Mouse (Mus musculus) C2C12 (cell line): ENCODE measurements around the gene Arhgap19. TPM values are rescaled to one million over a fixed set of nuclear protein-coding genes. Genes with fewer than 3 reads are reported as not detected.

ENCODE experiments used
- H3K27me3 ChIP-seq: one replicate; pipeline ENCODE4 v1.6.1; 2011; ENCODE audit not compliant: control insufficient read depth, insufficient read depth, insufficient read length
- H3K36me3 ChIP-seq: one replicate; pipeline ENCODE4 v1.6.1; 2011; ENCODE audit not compliant: control insufficient read depth, insufficient read depth
- H3K4me3 ChIP-seq: one replicate; pipeline ENCODE4 v1.5.1; 2011; ENCODE audit warnings: mild to moderate bottlenecking, control low read depth; ENCODE audit not compliant: poor library complexity, insufficient read depth, severe bottlenecking
- H3K79me2 ChIP-seq: one replicate; pipeline ENCODE4 v1.6.1; 2011; ENCODE audit not compliant: control insufficient read depth, insufficient read depth
- H3K79me3 ChIP-seq: one replicate; pipeline ENCODE4 v1.6.1; 2011; ENCODE audit warnings: low read depth, control low read depth
- H3ac ChIP-seq: one replicate; pipeline ENCODE3; 2011; ENCODE audit warnings: low read depth; ENCODE audit not compliant: control insufficient read depth, insufficient read length
- CEBPB ChIP-seq: IDR thresholded peaks from one replicate; pipeline ENCODE4 v1.6.1; 2011; ENCODE audit warnings: low read depth, mild to moderate bottlenecking, control low read depth, moderate library complexity
- CTCF ChIP-seq: IDR thresholded peaks from one replicate; pipeline ENCODE4 v1.5.1; 2011; ENCODE audit not compliant: control insufficient read depth, insufficient read depth, insufficient read length
- FOSL1 ChIP-seq: IDR thresholded peaks from one replicate; pipeline ENCODE4 v1.8.0; 2011; ENCODE audit warnings: mild to moderate bottlenecking, low read length; ENCODE audit not compliant: poor library complexity, insufficient read depth, severe bottlenecking
- MAX ChIP-seq: IDR thresholded peaks from one replicate; pipeline ENCODE4 v1.6.1; 2011; ENCODE audit warnings: mild to moderate bottlenecking, control low read depth
- MYOD1 ChIP-seq: IDR thresholded peaks from one replicate; pipeline ENCODE4 v1.6.1; 2011; ENCODE audit warnings: low read depth; ENCODE audit not compliant: control insufficient read depth, insufficient read length
- MYOG ChIP-seq: IDR thresholded peaks from one replicate; pipeline ENCODE4 v1.6.1; 2011; ENCODE audit not compliant: control insufficient read depth, insufficient read length; ENCODE audit errors: extremely low read depth
- USF1 ChIP-seq: IDR thresholded peaks from one replicate; pipeline ENCODE4 v1.6.1; 2011; ENCODE audit warnings: low read depth, mild to moderate bottlenecking, control low read depth, moderate library complexity
- polyA plus RNA-seq: library from polyadenylated mRNA; unstranded; fragments of >200 nt; fragmentation: generic; extraction: Trizol; gene quantifications from one replicate; pipeline ENCODE4 v1.2.1, GENCODE M21; 2012; ENCODE audit warnings: missing spikeins

Gene Arhgap19
- polyA plus RNA-seq, 1 experiment = 8.9 TPM

DNA sequence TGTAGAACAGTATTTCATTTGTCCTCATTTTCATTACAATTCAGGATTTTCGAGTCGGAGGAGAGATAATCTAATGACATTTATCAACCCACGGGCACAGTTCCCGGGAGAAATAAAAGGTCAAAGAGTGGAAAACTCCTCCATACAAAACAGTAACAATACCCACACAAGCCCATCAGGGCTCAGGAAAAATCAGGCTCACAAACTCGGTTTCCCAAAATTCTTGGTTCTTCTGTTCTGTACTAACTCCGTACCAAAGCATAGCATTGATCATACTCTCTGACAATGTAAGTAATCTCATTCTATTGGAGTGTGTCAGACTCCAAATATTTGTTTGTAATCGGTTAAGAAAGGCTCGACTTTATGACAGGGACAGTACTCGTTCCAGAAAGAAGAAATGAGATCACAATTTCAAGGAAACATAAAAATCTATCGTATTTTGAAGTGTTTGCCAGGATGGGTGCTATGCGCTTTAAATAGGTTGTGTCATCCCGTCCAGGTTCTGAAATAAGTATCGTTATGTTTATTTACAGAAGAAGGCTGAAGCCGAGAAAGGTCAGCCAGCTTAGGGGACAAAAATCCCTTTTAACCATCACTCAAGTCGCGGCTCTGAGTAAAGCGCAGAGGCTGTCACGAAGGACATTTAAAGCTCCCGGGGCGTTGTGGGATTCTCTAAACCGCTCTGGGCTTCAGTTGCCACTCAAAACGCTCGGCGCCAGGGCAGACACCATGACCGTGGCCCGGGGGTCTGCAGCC lies 683 bp downstream of the Arhgap19 start:
- peaks cover 8% of the 10 kb centered on the region for H3K79me3 ChIP-seq
- H3ac ChIP-seq = peak overlapping the region; percentile 85
- H3K27me3 ChIP-seq = no peaks in the 10 kb centered on the region
- TF ChIP-seq MYOD1 = no peak
- TF ChIP-seq MAX = no peak
- TF ChIP-seq CTCF = no peak
- no peak for TF ChIP-seq MYOG
- no peak for TF ChIP-seq CEBPB
- TF ChIP-seq FOSL1 = no peak
- no peak for TF ChIP-seq USF1
- no peaks in the 10 kb centered on the region for H3K36me3 ChIP-seq
- peak overlapping the region; percentile 96 for H3K4me3 ChIP-seq
- peaks cover 29% of the 10 kb centered on the region for H3K79me2 ChIP-seq

DNA sequence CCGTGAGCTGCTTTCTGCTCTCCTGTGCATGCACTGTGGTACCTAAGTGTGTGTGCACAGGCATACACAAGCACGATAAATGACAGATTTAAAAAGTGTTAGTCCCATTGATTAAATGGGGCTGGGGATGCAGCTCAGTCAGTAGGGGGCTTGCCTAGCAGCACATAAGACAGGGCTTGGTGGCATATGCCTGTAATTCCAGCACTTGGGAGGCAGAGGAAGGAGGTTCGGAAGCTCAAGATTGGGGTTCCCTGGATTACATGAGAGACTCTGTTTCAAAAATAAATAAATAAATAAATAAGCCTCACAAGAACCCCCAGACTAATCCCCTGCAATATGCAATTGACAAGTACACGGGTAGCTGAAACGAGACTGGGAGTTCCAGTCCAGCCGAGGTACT lies 1.4 kb downstream of the Arhgap19 start:
- no peak overlapping the region for H3K4me3 ChIP-seq
- TF ChIP-seq MYOG (no peak), CEBPB (no peak), USF1 (no peak), MYOD1 (no peak), MAX (no peak), CTCF (no peak), FOSL1 (no peak)
- peaks cover 10% of the 10 kb centered on the region for H3K79me3 ChIP-seq
- no peaks in the 10 kb centered on the region for H3K36me3 ChIP-seq
- H3K27me3 ChIP-seq = no peaks in the 10 kb centered on the region
- H3K79me2 ChIP-seq = peaks cover 29% of the 10 kb centered on the region
- H3ac ChIP-seq = no peak overlapping the region

DNA sequence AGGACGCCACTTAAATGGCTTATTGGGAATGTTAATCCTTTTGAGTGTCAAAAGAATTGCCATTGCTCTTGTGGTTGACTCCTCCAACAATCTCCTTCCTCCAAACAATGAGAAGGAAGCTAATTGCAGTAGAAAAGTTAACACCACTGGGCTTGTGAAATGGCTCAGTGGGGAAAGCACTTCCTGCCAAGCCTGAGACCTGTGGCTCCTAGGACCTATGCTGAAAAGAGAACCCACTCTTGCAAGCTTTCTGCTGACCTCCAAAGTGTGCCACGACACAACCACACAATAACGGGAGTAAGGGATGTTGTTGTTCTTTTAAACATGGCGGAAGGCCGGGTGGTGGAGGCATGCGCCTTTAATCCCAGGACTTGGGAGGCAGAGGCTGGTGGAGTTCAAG lies 4.3 kb downstream of the Arhgap19 start:
- Histone ChIP-seq H3K27me3 (no peaks in the 10 kb centered on the region), H3ac (no peak overlapping the region), H3K79me3 (peaks cover 12% of the 10 kb centered on the region), H3K36me3 (no peaks in the 10 kb centered on the region), H3K4me3 (no peak overlapping the region), H3K79me2 (peaks cover 46% of the 10 kb centered on the region)
- TF ChIP-seq MYOG (no peak), CTCF (no peak), MYOD1 (no peak), FOSL1 (no peak), CEBPB (no peak), USF1 (no peak), MAX (no peak)

DNA sequence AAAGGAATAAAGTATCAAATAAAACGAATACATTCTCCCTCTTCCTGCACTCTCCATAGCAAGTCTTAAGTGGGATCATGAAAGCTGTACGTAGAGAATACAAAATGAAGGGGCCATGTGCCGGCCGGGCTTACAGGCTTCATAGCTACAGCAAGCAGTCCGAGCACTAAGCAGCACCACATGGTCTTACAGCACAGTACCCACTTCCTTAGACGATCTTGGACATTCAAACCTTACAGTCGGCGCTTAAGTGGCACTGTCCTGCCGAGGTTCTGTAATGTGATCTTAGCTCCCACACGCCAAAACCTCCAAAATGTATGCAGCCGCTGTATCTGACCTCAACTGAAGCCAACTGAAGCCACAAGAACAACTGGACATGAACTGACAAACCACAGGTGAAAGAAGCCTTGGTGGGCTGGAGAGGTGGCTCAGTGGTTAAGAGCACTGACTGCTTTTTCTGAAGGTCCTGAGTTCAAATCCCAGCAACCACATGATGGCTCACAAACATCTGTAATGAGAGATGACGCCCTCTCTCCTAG lies 5.0 kb downstream of the Arhgap19 start:
- Histone ChIP-seq H3K4me3 (no peak overlapping the region), H3K79me3 (peaks cover 13% of the 10 kb centered on the region), H3ac (no peak overlapping the region), H3K36me3 (no peaks in the 10 kb centered on the region), H3K27me3 (no peaks in the 10 kb centered on the region), H3K79me2 (peaks cover 48% of the 10 kb centered on the region)
- TF ChIP-seq USF1 (no peak), MYOG (no peak), CTCF (no peak), MYOD1 (peak; percentile 79)

DNA sequence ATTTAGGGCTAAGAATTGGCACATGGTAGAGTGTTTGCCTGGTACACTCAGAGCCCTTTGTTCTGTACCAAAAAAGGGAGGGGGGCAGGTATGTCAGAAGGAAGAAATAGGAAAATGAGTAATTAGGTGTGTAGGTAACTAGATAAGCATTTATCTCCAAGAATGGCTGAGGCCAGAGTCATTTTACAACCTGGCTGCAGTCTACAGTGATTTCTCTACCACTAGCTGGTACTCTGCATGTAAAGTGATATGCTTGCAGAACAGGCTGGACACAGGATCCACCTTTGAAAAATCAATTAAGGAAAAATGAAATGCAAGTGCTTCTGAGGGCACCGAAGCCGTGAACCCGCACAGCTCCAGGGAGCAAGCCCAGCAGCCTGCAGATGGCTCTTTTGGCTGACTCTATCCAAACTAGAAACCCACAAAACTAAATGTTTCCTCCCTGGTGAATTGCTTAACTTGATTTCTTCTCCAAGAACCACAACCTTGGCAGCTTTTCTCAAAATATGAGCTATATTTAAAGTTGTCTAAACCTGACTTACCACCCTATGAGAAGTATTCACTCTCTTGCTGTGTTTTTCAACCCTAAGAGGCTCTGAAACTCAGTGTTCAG lies 5.6 kb downstream of the Arhgap19 start:
- H3K79me3 ChIP-seq = peaks cover 13% of the 10 kb centered on the region
- H3ac ChIP-seq = no peak overlapping the region
- H3K79me2 ChIP-seq = peaks cover 51% of the 10 kb centered on the region
- no peaks in the 10 kb centered on the region for H3K27me3 ChIP-seq
- no peak for TF ChIP-seq USF1
- TF ChIP-seq MYOD1 = no peak
- TF ChIP-seq CEBPB = peak; percentile 23
- H3K4me3 ChIP-seq = no peak overlapping the region
- H3K36me3 ChIP-seq = no peaks in the 10 kb centered on the region

DNA sequence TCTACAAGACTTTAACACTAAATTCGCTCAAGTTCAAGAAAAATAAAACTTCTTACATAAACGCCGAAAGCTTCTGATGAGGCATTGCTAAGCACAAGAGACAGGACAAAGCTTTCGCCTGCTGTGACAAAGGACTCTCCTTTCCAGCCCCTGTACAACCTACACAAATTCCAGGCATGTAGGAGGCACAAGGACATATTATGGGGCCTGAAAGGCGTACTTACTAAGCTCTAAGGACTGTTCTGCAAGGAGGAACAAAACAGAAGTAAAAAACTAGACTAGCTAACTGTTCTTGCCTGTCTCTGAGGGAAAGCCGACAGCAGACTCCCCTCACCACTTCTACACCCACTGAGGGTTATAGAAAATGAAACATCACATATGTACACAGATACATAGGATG lies 6.9 kb downstream of the Arhgap19 start:
- Histone ChIP-seq H3K79me2 (peaks cover 39% of the 10 kb centered on the region), H3ac (no peak overlapping the region), H3K36me3 (no peaks in the 10 kb centered on the region), H3K4me3 (no peak overlapping the region), H3K79me3 (peaks cover 11% of the 10 kb centered on the region), H3K27me3 (no peaks in the 10 kb centered on the region)
- TF ChIP-seq MYOD1 (no peak), MYOG (no peak), USF1 (no peak), CEBPB (no peak)
